Mouse (Mus musculus): Measurements from ENCODE around the gene 3110021N24Rik.

The 3110021N24Rik gene

DNA sequence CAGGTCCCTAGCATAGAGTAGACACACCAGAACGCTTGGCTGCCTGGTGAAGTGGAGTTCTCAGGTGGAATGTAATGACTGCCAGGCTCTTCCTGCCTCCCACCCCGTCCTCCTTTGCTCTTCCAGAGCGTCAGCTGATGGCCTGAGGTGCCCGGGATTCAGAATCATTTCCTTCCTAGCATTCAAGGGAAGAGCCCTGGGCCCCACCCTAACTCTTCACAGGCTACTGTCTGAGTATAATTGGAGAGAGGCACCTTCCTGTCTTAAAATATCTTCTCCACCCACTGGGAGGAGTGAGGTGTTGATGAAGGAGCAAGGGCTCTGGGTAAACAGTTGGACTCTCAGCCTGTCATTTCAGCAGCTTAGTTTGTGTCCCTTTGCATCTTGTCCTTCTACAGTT, 77.3 kb downstream of the 3110021N24Rik start:
- no peak for DNase-seq (ENCODE audit: low spot score)

DNA sequence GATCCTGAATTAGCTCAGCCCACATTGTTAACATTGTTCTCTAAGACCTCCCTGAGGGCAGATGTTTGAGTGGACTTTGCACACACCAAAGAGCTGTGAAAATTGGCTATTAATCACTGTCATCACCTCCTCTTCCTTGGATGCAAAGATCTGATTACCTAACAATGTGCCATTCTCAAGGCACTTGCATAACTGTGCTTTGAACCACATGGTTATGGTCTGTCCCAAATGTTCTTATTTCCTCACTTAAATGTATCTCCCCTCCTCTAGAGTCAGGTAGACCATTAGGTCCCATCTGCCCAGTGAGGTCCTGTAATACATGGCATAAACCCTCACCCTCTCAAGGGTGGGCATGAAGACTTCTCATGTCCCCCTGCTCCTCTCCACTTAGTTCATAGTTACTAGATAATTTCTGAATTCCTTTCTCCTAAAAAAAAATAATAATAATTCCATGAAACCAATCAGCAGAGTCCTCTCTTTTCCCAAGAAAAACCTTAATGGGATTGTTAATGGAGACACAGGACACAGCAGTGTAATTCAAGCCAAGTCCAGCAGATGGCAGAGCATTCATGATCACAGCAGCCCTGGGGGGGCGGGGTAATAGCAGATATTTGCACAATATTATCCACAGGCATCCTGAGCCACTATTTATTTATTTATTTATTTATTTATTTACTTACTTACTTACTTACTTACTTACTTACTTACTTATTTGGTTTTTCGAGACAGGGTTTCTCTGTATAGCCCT, 78.8 kb downstream of the 3110021N24Rik start:
- peak; percentile 76 for DNase-seq (ENCODE audit: low spot score)

DNA sequence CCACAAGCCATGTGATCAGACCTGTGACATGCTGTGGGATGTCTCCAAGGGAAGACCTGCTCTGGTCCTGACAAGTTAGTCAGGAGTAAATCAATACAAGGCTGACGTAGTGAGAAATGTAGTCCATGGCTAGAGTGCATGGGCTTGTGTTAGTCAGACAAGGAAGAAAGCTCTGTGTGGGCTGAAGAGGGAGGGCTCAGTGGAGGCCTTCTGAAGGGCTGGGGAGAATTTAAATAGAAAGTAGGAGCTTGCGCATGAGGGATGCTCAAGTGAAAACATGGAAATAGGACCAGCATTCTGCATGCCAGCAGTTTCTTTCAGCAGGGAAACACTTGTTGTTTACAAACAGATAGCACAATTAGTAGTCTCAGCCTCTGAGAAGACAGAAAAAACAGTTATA, 84.1 kb downstream of the 3110021N24Rik start:
- no peak for DNase-seq (ENCODE audit: low spot score)

DNA sequence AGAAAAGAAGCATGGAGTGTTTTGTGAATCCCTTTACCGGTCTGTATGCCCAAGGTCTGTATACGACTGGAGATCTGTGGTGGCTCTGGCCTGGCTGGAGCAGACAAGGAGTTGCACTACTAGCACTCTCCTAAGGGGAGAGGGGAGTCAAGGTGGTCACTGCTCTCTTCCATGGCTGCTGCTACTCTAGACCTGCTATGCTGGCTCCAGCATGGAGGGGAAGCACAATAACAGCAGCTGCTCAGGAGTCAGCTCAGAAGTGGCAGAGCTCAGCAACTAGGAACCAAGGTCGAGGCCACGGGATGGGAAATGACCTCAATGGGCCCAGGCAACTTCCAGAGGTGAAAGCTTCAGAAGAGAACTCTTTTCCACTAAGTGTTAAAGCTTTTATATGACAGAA, 91.7 kb downstream of the 3110021N24Rik start:
- DNase-seq (ENCODE audit: low spot score): no peak

DNA sequence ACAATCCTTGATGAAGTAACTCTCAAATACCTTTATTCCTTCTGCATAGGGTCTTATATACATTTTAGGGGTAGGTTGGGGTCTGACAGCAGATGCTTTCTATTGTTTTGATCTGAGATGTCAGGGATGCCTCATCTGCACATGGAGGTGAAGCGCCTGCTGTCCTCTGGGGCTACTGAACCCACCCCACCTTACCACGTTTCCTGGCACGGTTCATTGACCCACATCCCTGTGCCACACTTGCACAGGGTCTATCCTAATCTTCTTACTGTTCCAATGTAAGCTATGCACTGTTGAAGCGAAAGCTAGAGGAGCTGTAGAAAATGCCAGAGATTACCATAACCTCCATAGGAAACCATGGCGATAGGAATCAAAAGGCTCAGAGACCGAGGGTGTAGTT, 92.1 kb downstream of the 3110021N24Rik start:
- no peak for DNase-seq (ENCODE audit: low spot score)

DNA sequence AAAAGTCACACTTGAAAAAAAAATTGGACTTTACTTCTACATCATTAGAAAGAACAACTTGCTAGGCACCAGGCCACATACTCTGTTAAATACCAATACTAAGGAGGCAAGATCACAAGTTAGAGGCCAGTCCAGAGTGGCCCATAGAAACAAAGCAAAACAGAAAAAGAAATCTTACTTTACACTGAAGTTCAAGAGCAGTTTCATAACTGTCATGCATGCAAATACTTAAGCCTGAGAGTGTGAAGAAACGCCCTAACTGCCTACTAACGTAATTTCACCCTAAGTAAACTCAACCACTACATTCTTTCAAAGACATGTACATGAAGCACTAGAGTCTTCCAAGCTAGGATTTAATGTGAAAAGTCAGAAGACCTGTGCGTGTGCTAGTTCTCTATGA, 106.2 kb downstream of the 3110021N24Rik start:
- no peak for DNase-seq (ENCODE audit: low spot score)

DNA sequence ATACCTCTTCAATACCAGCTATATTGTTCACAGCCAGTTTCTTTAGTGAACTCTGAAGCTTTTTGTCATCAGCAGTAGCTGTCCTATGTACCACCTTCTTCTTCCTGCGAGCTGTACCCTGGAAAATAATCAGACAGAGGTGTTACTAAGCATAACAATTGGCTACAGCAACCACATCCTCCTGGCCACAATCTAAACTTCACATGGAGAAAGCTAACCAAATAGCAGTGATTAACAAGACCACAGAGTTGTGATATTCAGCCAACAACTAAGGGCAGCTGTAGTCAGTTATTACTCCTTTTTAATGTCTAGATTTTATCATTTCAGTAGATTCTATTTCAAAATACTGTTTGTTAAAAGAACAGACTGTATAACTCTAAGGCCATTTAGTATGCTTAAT, 106.6 kb downstream of the 3110021N24Rik start:
- DNase-seq (ENCODE audit: low spot score): no peak

DNA sequence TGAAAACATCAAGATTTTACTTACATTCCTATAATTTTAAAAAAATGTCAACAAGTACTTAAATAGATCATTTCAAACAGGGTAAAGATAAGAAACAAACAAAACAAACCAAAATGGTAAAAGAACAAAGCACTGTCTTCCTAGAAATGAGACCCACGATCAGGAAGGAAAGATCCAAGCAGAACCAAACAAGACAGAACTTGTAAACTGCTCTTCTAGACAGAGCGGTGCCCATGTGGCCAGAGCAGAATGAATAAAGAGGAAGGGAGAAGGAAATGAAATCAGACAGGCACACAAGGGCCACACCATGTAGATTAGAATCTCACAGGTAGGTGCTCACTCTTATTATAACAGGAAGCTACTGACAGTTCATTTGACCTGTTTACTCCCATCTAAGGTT, 107.2 kb downstream of the 3110021N24Rik start:
- no peak for DNase-seq (ENCODE audit: low spot score)

DNA sequence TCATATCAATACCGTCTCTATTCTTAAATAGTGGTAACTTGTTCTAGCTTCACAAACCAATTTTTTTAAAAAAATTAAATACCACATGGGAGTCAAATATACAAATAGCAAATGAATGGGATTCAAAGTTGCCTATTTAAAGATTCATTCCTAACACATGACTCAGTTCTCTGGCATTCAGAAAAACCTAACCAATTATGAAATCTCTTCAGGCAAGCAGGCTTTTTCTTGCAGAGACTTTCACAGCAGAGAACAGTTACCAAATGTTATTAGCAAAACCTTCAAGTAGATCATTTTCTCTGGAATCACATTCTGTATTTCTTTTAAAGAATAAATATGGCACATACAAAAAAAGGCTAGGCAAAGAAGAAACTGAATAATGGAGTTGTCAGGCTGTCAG, 111.2 kb downstream of the 3110021N24Rik start:
- no peak for DNase-seq (ENCODE audit: low spot score)

All from urinary bladder, postnatal 14 days (tissue).